Mouse (Mus musculus) right cerebral cortex, adult 18-20 months (tissue): Measurements from ENCODE around the gene Klf2.
A peak's percentile ranks its signal among the peaks of the same experiment; 100 is the strongest.

Experiments
- DNase-seq: peaks from one replicate; pipeline ENCODE4 v3.0.0; 2022; ENCODE audit warnings: mixed read lengths

Gene Klf2

GRCm38 (mm10) chr8:72318801-72319322, at the start of gene Klf2:
Gene Klf2 (plus strand): TSS chr8:72319033.
- peak; percentile 85 for DNase-seq

- DNase-seq: no peak
Measured at GRCm38 (mm10) chr8:72270606-72271005, 48.2 kb upstream of the Klf2 start.

DNA sequence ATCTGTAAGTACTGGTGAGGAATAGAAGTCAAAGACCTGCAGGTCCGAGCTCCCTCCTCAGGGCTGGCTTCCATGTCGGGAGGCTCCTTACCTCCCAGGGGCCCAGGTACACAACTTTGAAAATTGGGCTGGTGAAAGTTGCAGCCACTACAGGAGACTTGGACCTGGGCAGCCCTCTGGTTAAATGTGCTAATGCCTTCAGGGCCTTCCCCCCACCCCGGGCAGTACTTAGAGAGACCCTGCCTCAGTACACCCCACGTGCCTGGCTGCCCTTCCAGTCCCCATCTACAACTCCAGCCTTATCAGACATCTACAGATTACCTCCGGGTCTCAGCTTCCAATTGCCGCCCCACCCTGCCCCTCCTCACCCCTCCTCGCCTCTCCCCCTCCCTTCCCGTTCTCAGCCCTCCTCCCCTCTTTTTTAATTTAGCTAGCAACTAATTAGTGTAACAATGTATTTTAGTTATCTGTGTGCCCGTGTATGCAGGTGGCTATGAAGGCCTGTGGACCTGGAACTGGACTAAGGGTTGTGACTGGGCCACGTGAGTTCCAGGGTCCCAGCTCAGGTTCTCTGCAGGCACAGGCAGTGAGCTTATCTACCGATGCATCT, 47.7 kb upstream of the Klf2 start:
- no peak for DNase-seq

DNA sequence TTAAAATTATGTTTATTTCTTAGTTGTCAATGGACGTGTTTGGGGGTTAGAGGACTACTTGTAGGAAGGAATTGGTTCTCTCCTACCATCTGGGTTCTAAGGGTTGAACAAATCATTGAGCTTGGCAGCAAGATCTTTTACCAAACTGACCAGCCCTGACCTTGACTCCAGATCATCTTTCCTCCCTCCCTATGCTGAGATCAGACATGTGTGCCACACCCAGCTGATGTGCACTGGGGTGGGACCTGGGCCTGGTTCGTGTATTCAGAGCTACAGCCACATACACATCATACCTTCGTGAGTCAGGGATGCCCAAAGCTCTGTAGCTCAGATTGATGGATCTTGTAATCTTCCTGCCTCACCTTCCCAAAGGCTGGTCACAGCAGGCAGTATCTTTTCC, 47.1 kb upstream of the Klf2 start:
- no peak for DNase-seq

DNA sequence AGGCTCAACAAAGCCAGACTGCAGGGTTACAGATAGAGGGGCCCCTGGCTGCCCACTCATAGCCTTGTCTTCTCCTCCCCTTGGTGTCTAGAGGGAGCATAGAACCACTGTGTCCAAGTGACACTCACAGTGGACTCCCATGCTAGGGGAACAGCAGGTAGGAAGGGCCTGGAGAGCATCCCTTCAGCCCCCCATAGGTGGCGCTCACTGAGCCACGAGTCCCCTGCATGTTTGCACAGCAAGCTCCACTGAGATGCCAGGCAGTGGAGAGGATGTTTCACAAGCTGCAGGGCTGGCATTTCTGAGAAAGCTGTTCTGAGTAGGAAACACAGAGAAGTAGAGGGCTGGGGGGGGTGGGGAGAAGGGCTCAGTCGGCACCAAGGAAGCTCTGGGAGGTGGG, 46.5 kb upstream of the Klf2 start:
- peak; percentile 43 for DNase-seq

DNA sequence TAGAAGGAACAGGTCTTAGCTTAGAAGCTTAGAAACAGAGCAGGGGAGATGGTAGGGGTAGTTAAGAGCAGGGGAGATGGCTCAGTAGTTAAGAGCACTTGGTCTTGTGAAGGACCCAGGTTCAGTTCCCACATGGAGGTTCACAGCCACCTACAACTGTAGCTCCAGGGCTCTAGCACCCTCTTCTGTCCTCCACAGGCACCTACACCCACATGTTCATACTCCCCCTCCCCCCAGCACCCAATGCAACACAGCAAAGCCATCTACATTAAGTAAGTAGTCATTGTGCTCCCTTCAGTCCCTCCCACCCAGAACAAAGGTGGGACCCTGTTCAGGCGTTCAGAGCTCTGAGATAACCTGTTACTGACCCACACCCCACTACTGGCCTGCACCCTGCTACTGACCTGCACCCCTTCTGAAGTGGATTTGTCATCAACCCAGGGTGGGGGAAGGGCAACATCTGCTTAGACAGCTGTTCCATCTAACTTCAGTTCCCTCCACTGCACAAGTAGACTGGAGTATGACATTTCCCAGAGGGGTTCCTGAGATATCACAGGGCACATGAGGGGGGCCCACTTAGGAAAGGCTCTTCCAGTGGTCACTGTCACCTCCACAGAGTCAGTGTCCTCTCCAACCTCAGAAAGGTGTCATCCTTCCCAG, 45.6 kb upstream of the Klf2 start:
- no peak for DNase-seq

- DNase-seq: no peak
Measured at GRCm38 (mm10) chr8:72273807-72274206, 45.0 kb upstream of the Klf2 start.

DNA sequence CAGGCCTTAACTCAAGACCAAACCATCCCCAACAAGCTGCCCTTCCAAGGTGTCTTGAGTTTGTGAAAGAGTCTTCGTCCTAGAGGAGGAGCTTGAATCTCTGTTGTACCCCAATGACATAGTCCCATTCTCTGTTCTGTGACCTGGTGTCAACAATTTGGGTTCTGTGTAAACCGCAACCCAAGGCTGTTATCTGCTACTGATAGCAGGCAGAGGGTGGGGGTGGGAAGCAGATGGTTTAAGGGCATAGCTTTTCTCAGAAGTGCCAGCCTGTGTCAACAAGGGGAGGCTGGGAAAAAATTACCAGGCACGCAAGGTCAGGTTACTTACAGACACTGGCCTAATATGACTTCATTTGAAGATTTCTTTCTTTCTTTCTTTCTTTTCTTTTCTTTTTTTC, 41.6 kb upstream of the Klf2 start:
- DNase-seq: no peak

DNA sequence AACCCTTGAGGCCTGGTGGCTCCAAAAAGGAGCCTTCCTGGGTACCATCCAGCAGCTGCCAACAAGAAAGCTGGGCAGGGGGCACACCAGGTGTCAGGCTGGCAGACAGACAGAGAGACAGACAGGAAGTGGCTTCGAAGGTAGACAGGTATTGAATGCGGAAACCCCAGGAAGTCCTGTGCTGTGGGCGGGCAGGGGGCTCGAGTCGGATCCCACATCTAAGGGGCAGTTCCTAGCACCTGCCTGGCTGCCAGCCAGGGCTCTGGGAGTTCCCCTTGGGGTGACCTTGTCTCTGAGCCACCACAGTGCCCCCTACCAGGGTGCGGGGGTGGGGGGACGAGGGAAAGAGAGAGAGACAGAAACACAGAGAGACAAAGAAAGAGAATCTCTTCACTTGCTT, 39.7 kb upstream of the Klf2 start:
- no peak for DNase-seq

- DNase-seq: no peak
Measured at GRCm38 (mm10) chr8:72281634-72282033, 37.2 kb upstream of the Klf2 start.

GRCm38 (mm10) chr8:72285285-72285684, 33.5 kb upstream of the Klf2 start:
- no peak for DNase-seq

DNA sequence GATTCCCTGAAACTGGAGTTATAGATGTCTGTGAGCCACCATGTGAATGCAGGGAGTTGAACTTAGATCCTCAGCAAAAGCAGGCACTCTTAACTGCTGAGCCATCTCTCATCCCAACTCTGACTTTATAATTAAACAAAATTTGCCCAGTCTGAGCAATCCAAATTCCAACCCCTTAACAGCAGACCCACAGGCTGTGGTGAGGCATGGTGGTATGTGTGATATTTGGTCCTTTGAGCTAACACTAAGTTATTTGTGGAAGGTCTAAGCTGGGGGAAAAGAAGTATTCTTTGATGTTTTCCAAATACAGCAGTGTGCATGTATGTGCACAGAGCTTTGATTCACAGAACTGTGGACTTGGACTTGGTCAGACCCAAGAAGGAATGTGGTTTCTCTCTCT, 29.8 kb upstream of the Klf2 start:
- DNase-seq: no peak

GRCm38 (mm10) chr8:72291104-72291503, 27.7 kb upstream of the Klf2 start:
- DNase-seq: no peak

DNA sequence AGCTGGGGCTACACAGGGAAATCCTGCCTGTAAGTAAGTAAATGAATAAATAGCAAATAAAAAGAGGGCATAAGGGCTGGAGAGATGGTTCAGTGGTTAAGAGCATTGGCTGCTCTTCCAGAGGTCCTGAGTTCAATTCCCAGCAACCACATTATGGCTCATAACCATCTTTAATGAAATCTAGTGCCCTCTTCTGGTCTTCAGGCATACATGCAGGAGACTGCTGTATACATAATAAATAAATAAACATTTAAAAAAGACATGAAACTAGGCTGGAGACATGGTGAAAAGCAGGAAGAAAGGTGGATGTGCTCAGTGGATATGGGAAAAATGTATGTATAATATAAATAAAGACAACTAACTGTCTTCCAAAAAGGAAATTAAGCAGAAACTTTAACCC, 25.5 kb upstream of the Klf2 start:
- no peak for DNase-seq

DNA sequence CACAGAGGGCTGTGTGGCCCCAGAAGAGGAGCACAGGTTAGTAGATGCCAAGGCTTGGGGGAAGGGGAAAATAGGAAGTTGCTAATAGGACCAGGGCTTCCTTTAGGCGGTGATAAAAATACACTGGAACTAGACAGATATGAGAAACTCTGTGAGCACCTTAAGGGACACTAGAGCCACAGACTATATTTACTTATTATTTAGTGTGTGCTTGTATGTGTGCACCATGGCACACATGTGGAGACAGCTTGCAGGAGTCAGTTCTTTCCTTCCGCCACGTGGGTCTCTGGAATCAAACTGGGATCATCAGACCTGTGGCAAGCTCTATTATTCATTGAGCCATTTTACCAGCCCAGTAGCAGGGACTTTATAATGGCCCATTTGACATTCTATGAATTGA, 23.7 kb upstream of the Klf2 start:
- no peak for DNase-seq

- DNase-seq: peak; percentile 58
Measured at GRCm38 (mm10) chr8:72295679-72296078, 23.2 kb upstream of the Klf2 start.

DNA sequence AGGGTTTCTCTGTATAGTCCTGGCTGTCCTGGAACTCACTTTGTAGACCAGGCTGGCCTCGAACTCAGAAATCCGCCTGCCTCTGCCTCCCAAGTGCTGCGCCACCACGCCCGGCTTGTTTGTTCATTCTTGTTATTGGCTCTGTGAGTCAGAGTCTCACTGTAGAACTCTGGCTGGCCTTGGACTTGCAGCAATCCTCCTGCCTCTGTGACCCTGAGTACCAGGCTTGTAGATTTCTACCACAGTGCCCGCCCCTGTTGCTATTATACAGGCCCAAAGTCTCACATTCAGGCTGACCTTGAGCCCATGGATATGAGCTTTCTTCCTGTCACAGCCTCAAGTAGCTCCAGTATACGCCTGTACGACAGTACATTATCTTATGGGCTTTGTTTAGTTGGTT, 22.3 kb upstream of the Klf2 start:
- no peak for DNase-seq

DNA sequence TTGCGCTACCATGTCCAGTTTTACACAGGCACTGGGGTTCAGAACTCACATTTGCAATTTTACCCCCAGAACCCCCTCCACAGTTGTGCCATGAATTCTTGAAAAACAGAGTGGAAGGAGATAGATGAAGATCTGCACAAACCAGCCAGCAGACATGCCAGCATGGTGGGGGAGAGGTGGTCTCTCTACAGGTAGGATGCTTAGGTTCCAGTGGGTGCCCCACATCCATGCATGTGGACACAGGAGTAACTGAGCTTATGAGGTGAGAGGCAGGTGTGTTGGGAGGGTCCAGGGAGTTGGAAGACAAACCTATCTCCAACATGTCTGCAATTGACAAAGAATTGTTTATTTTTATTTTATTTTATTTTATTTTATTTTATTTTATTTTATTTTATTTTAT, 19.9 kb upstream of the Klf2 start:
- no peak for DNase-seq

- DNase-seq: no peak
Measured at GRCm38 (mm10) chr8:72300654-72301400, 18.0 kb upstream of the Klf2 start.

DNA sequence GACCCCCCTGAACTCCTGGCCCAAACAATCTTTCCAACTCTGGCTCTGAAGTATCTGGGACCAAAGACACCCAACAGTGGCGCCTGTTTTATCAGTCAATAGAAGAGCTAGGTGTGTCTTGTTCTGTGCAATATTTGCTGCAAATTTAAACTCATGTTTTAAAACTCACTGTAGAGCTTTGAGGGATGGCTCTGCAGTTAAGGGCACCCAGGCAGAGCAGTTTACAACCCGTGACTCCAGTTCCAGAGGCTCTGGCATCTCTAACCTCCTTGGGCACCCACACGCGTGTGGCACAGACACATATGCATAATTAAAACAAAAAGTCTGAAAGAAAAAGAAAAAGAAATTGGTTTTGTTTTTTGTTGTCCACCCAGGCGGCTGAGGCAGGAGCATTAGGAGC, 17.3 kb upstream of the Klf2 start:
- DNase-seq: no peak

DNA sequence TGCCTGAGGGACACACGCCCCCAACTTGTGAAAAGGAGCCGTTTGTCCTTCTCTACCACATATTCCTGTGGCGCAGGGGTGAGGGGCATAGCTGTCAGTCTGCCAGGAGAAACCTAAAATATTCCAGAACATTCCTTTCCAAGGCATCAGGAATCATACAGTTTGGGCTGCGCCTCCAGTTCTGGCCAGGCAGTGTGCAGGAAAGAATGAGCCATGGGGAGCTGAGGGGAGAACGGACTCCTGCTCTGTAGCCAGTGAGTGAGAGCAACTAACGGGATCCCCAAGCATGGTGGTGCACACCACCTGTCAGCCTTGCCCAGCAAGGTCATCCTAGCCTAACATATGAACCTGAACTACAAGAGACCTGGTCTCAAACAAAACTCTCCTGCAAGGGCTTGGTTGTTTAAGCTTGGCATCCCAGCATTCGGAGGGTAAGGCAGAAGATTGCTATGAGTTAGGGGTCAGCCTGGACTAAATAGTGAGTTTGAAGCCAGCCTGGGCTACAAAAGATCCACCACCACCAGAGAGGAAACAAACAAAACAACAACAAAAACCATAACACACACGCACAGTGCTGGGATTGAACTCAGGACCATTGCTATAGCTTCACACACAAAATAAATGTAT, 15.7 kb upstream of the Klf2 start:
- DNase-seq: no peak

DNA sequence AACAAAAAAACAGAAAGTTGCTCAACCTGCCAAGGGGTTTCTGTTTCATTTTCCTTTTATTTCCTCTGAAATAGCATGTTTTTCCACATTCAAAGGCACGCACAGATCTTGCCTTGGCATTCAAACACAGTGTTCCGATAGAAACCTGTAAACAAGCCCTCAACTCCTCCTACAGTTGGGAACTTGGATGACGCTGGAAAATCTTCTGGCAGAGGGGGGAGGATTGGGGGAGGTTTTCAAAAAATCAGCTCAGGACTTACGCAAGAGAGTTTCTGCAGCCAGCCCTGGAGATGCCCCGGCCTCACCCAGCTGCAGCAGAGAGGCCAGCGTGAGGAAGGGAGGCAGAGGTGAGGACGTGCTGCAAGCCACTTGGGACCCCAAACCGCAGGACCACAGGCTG, 15.2 kb upstream of the Klf2 start:
- peak; percentile 48 for DNase-seq

GRCm38 (mm10) chr8:72305210-72305905, 13.5 kb upstream of the Klf2 start, which contains the start of gene Gm10282:
Gene Gm10282 (minus strand): TSS chr8:72305260.
- DNase-seq: no peak
